Mouse (Mus musculus) spleen, postnatal 4 days (tissue): ENCODE measurements around the gene Rpl3.

Experiments used
- DNase-seq, 2 experiments: peaks; one replicate each; pipeline ENCODE4 v3.0.0; 2022; ENCODE audit warnings: low spot score in 2 of 2

Gene Rpl3

DNA sequence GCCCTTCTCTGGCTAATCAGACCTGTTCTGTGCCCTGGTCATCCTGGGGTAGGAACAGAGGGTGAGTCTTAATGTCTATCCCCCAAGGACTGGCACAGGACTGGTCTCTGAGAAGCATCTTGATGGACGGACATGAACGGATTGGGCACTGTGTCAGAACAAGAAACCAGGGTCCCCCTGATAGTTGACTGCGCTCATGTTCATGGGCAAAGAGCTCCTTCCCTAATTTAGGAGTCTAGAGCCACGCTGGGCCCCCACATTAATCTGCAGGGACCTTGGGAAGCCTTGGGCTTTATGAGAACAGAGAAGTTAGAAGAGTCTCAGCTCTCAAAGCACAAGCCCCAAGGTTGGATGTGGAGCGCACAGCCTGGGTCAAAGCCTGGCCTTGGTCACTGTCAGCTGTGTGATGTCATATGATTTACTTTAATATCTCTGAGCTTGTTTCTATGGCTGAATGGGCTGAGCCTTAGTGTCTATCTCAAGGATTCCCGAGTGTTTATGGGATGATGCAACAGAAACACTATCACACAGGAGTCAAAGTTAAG is 56.3 kb downstream of the Rpl3 start:
- DNase-seq, result no peak

DNA sequence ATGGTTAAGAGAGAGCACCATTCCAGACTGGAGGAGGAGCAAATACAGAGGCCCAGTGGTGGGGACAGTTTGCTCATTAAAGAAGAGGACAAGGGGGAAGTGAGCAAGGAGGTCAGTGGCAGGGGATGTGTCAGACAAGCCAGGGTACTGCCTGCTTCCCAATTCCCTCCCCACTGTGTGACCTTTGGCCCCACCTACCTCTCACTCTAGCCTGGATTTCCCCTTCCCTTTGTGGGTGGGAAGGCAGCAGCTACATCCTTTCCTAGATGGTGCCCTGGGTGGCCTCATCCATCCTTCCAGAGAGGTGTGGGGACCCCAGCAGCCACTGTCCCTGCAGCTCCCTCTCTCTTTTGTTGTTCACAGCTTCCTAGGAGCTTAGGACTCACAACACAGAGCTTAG is 56.8 kb downstream of the Rpl3 start:
- DNase-seq, result no peak

DNA sequence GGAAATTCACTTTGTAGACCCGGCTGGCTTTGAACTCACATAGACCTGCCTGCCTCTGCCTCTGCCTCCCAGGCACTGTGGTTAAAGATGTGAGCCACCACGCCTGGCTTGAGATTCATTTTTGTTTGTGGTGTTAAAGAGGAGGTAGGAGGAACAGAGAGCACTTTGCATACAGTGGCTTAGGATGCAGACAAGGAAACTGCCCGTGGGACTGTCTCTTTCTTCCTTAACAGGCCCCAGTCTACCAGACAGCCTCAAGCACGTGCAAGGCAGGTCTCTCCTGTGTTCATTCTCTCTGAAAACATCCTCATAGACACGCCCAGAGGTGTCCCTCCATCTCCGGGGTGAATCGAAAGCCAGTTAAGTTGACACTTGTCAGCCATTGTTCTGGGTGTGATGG is 57.3 kb downstream of the Rpl3 start:
- DNase-seq, result no peak

DNA sequence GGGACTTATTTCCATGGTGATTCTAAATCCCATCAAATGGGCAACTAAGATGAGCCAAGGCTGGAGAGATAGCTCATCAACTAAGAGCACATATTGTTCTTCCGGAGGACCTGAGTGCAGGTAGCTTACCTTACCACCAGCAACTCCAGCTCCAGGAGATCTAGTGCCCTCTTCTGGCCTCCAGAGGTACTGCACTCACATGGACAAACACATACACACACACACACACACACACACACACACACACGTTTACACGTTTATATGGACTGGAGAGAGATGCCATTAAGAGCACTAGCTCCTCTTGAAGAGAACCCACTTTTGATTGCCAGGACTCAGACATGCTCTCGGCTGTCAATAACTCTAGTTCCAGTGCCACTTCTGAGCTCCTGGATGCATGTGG is 60.5 kb downstream of the Rpl3 start:
- DNase-seq, result no peak

DNA sequence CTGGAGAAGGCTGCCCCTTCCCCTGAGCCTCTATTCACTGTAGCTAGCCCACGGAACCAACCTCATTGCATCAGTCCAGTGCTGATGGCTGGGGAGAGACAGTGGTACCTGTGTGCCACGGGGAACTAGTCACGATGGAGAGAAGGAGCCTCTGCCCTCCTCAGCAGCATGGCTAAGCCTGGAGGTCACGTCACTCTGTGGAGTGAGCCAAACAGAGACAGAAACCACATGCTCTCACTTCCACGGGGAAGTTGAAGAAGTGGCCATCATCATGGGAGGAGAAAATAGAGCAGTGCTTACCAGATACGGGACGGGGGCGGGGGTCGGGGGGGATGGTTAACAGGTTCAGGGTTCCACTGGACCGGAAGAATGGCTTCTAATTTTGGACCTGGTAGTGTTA is 61.3 kb downstream of the Rpl3 start:
- no peak for DNase-seq

DNA sequence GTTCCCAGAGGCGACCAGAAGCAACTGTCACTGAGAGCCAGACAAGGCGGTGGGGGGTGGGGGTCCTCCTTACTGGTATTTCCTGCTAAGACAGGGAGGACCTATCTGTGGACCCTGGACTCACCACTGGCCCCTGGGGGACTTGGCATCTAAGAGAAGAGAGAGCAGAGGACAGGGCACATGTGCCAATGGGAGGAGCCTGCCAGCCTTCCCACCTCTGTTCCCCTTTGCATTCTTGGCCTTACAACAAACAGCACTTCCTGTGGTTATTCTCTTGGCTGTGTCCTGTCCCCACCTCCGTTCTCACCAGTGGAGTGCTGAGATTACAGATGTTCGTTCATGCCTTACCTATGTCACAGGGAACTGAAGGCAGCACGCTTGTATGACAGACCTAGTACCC is 62.8 kb downstream of the Rpl3 start:
- DNase-seq, result no peak
